Mouse (Mus musculus): ENCODE results near the gene Senp6.

DNA sequence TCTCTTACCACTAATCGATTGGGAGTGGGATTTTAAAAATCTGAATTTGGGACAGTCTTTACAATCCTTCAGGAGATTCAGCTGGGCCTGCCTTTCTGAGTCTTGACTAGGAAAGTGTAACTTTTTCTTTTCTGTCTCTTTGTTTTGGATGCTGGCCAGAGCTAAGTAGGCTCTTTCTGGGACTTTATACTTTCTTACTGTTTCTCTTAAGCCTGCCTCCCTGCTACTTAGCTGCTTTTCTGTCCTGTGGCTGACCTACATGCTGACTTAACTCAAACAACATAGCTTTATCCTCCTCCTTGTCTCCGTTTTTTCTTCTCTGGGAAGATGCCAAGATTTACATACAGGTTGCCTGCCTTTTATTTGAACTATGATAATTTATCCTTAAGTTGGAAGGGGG, 19.0 kb downstream of the Senp6 start:
- TF ChIP-seq CTCF (IDR thresholded peaks at IDR 0.05; ENCODE audit: control insufficient read depth, insufficient read depth, insufficient replicate concordance, low read depth, low read length) (no peak), POLR2A (IDR thresholded peaks at IDR 0.05; ENCODE audit: control insufficient read depth, low read depth, low read length) (no peak)

Measured in testis, adult 2 months (tissue).